Mouse (Mus musculus) embryonic facial prominence, embryonic 12.5 days (tissue): ENCODE data around the gene 1600014C10Rik. TPM values are rescaled to one million over a fixed set of nuclear protein-coding genes. Genes with fewer than 3 reads are reported as not detected.
A peak's percentile ranks its signal among the peaks of the same experiment; 100 is the strongest.

Source experiments
- ATAC-seq: fragments of 200-750 bp; cut with Nextera tagmentation; 2 replicates; pipeline ENCODE4 v1.8.0; 2017; ENCODE audit not compliant: insufficient number of reproducible peaks, insufficient read depth, low FRiP score, low TSS enrichment
- H3K27ac ChIP-seq: fragments of 300-500 bp; sonication (generic); 2 replicates; pipeline ENCODE4 v1.5.1; 2016; ENCODE audit warnings: mild to moderate bottlenecking
- H3K27me3 ChIP-seq: fragments of 300-500 bp; sonication (generic); 2 replicates; pipeline ENCODE4 v1.6.1; 2016; ENCODE audit warnings: mild to moderate bottlenecking, moderate library complexity
- H3K36me3 ChIP-seq: fragments of 300-500 bp; sonication (generic); 2 replicates; pipeline ENCODE4 v1.6.1; 2016; ENCODE audit warnings: mild to moderate bottlenecking
- H3K4me1 ChIP-seq: fragments of 300-500 bp; sonication (generic); 2 replicates; pipeline ENCODE4 v1.6.1; 2016
- H3K4me2 ChIP-seq: fragments of 300-500 bp; sonication (generic); replicated peaks from 2 replicates; pipeline ENCODE4 v1.6.1; 2016; ENCODE audit warnings: mild to moderate bottlenecking, moderate library complexity
- H3K4me3 ChIP-seq: fragments of 300-500 bp; sonication (generic); 2 replicates; pipeline ENCODE4 v1.5.1; 2016; ENCODE audit warnings: mild to moderate bottlenecking
- H3K9ac ChIP-seq: fragments of 300-500 bp; sonication (generic); 2 replicates; pipeline ENCODE4 v1.6.1; 2016; ENCODE audit warnings: mild to moderate bottlenecking, moderate library complexity
- H3K9me3 ChIP-seq: fragments of 300-500 bp; sonication (generic); 2 replicates; pipeline ENCODE4 v1.6.1; 2016; ENCODE audit warnings: mild to moderate bottlenecking, moderate library complexity
- WGBS: fragments of 180-500 bp; shearing (Covaris S2); methylation state at CpG from one replicate; pipeline ENCODE4 v1.1.7; 2016; 5-methylcytosine and 5-hydroxymethylcytosine counted together
- polyA plus RNA-seq: library from polyadenylated mRNA; unstranded; fragments of >200 nt; fragmentation: Nextera tagmentation; extraction: Ambion mirVana; gene quantifications from 2 replicates; pipeline ENCODE4 v1.2.1, GENCODE M21; 2016

1600014C10Rik gene
- 16.3 and 17.3 TPM in 2 replicates for polyA plus RNA-seq

DNA sequence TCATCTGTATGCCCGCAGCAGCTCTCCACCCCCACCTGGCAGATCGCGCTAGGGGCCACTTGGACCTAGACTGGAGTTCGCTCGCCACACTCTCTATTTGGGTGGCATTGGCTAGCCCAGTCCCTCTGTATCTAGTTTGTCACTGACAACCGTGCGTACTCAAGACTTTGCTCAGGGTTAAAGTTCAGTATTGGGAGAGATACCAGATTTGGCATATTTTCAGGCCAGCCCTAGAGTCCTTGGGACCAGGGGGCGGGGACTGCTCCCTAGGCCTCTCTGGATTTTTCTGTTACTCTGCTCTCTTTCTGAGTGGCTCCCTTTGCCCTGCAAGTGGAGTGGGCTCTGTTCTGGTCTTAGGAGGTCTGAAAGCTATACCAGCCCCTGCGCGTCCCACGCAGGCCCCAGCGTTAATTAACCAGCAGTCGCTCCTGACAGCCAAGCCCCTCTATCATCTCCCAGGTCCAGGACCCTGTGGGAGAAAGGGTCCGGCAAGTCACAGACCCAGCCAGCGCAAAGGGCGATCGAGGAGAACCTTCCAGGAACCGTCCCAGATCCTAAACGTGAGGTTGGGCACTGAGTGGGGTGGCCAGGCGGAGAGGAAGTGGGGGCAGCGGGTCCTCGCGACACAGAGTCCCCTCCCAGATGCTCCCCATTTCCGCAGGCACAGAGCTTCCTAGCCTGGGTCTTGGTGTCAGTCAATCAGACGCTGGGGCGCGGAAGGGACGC, at the start of gene 1600014C10Rik:
Gene 1600014C10Rik, plus strand, starts transcription at position 256 of the 726 bp plus-strand sequence.
- WGBS = 4% methylated on average over 28 of the region's 28 CpGs
- Histone ChIP-seq H3K4me2 (peak within 1 kb of the TSS; percentile 91), H3K27ac (peak within 1 kb of the TSS; percentile 41), H3K4me1 (peaks cover 11% of the 10 kb centered on the region), H3K9ac (peak within 1 kb of the TSS; percentile 54), H3K9me3 (no peaks in the 10 kb centered on the region), H3K4me3 (peak within 1 kb of the TSS; percentile 64), H3K27me3 (no peaks in the 10 kb centered on the region), H3K36me3 (no peaks in the 10 kb centered on the region)
- peak; percentile 61 for ATAC-seq

DNA sequence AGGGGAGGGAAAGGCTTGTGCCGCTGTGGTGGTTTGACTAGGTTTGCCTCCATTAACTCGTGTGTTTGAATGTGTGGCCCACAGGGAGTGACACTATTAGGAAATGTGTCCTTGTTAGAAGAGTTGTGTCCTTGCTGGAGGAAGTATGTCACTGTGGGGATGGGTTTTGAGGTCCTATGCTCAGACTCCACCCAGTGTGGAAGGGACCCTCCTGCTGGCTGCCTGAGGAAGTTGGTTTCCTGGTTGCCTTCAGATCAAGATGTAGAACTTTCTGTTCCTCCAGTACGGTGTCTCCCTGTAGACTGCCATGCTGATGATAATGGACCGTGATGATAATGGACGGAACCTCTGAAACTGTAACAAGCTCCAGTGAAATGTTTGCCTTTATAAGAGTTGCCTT, 48.5 kb upstream of the 1600014C10Rik start:
- no peaks in the 10 kb centered on the region for H3K36me3 ChIP-seq
- H3K4me1 ChIP-seq = peaks cover 9% of the 10 kb centered on the region; the same call in 1 of the 2 replicates
- H3K27me3 ChIP-seq = no peaks in the 10 kb centered on the region
- WGBS = 90% methylated on average over 5 of the region's 5 CpGs
- no peaks in the 10 kb centered on the region for H3K9me3 ChIP-seq
- H3K9ac ChIP-seq = no peak overlapping the region
- H3K4me2 ChIP-seq = no peak overlapping the region
- H3K4me3 ChIP-seq = no peak overlapping the region
- no peak overlapping the region for H3K27ac ChIP-seq
- no peak for ATAC-seq

DNA sequence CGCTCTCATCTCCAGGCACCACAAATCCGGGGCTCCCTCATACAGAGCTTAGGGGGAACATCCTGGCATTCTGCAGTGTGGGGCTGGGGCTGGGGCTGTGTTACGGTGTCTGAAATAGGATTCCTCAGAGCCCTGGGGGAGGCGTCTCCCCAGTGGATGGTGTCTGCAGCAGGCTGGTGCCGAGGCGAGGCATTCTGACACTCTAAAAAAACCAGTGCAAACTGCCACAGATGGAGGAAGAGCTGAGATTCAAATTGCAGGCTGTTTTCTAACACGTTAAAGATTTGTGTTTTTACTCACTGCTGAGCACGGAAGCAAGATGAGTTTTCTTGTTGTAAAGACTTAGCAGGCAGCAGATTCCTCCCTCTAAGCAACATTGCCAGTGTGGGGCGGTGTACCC, 42.7 kb upstream of the 1600014C10Rik start:
- no peaks in the 10 kb centered on the region for H3K27me3 ChIP-seq
- WGBS = 36% methylated on average over 9 of the region's 9 CpGs
- ATAC-seq = 0 out of 2 replicates have a peak, but pooled peaks have one; percentile 19
- H3K9ac ChIP-seq = no peak overlapping the region
- no peak overlapping the region for H3K4me3 ChIP-seq
- 0 out of 2 replicates have a peak, but pooled peaks cover 8% of the 10 kb centered on the region for H3K4me1 ChIP-seq
- H3K9me3 ChIP-seq = no peaks in the 10 kb centered on the region
- no peak overlapping the region for H3K27ac ChIP-seq
- no peak overlapping the region for H3K4me2 ChIP-seq
- H3K36me3 ChIP-seq = no peaks in the 10 kb centered on the region

DNA sequence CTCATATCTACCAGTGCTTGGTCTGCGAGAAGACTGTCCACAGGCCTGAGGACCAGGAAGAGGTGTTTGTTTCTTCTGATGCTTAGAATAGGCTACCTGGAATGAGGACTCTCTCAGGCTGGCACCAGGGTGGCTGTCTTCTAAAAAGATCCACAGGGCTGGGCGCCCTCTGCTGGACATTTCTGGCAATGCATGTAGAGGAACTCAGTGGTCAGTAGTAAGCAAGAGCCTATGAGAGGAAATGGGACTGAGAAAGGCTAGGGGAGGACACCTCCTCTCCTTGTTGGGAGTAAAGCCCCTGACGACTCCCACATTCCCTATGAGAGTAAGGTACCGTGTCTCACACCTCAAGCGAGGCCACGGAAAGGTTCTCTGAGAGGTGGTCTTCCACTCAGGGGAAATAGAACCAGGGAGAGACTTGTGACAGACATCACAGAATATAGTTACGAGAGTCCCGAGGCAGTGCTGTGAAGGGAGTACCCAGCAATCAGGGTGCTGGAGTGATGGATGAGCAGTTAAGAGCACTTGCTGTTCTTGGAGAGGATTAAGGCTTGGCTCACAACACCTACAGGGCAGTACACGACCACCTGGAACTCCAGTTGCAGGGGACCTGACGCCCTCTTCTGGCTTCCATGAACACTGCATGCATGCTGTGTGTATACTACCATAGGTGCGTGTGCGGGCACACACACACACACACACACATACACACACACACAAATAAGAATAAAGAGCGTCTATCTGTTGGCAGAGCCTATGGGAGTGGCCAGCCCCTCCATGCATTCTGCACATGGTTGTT, 41.1 kb upstream of the 1600014C10Rik start:
- no peaks in the 10 kb centered on the region for H3K27me3 ChIP-seq
- 61% methylated on average over 13 of the region's 13 CpGs for WGBS
- H3K27ac ChIP-seq = no peak overlapping the region
- H3K9me3 ChIP-seq = no peaks in the 10 kb centered on the region
- 0 out of 2 replicates have a peak, but pooled peaks cover 8% of the 10 kb centered on the region for H3K4me1 ChIP-seq
- H3K4me3 ChIP-seq = no peak overlapping the region
- no peaks in the 10 kb centered on the region for H3K36me3 ChIP-seq
- H3K4me2 ChIP-seq = no peak overlapping the region
- ATAC-seq = no peak
- H3K9ac ChIP-seq = no peak overlapping the region

DNA sequence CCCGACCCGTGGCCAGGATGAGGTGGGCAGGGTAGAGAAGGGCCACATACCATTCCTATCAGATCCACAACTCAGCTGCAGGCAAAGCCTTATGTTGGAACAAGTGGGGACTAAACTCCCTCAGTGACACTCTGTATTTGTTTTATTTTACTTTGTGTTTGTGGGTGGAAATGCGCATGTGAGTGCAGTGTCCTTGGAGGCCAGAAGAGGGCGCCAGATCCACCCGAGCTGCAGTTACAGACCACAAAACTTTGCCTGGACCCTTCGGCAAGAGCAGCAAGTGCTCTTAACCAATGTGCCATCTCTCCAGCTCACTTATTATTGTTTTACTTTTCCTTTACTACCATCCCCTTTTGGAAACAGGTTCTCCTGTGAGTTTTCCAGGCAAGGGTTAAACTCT, 35.5 kb upstream of the 1600014C10Rik start:
- no peak overlapping the region for H3K4me2 ChIP-seq
- no peak overlapping the region for H3K27ac ChIP-seq
- no peaks in the 10 kb centered on the region for H3K4me1 ChIP-seq
- no peak for ATAC-seq
- H3K27me3 ChIP-seq = no peaks in the 10 kb centered on the region
- WGBS = 82% methylated on average over 6 of the region's 6 CpGs
- H3K4me3 ChIP-seq = no peak overlapping the region
- H3K9me3 ChIP-seq = no peaks in the 10 kb centered on the region
- no peaks in the 10 kb centered on the region for H3K36me3 ChIP-seq
- H3K9ac ChIP-seq = no peak overlapping the region

DNA sequence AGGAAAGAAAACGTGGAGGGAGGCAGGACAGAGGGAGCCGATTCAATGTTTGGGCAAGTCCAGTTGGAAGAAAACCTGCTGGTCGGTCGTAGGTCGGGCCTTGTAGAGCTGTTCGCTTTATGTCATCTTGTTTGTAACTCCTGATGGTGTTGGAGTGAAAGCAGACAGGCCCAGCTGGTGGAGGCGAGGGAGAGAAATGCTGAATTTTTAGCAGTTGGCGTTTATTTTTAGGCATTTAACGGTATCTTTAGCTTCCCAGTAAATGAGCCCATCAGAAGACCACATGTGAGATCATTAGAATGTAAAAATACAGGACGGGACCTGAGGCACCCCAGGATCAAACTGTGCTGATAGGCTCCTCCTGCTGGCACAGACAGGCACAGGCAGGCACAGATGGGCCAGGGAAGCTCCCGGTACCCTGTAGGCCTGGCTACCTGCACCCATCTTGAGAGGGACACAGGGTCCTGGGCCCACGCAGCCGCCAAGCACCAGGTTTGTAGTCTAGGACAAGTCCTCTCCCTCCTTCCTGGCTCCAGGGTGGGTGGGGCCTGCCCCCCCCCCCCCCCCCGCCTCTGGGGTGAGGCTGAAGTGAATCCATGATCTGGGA, 31.2 kb upstream of the 1600014C10Rik start:
- H3K36me3 ChIP-seq = no peaks in the 10 kb centered on the region
- ATAC-seq = no peak
- H3K27me3 ChIP-seq = no peaks in the 10 kb centered on the region
- H3K4me3 ChIP-seq = no peak overlapping the region
- H3K4me2 ChIP-seq = no peak overlapping the region
- H3K9me3 ChIP-seq = 0 out of 2 replicates have a peak, but pooled peaks cover 3% of the 10 kb centered on the region
- no peak overlapping the region for H3K27ac ChIP-seq
- 67% methylated on average over 14 of the region's 14 CpGs for WGBS
- no peak overlapping the region for H3K9ac ChIP-seq
- H3K4me1 ChIP-seq = no peaks in the 10 kb centered on the region

DNA sequence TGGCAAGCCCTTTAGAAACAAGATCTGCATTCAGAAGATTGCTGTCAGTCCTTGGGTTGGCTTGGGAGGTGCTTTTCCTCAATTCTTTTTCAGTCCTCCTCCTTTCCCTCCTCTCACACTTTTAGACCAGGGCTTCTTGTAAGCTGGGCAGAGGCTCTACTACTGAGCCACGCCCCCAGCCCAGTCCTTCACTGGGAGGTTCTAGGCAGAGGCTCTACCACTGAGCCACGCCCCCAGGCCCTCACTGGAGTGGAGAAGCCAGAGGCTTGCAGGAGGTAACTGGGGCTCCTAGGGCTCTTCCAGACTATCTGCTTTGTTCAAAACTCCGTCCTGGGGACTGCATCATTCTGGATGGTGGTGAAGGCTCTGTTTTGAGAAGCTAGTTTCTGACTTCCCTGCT, 30.4 kb upstream of the 1600014C10Rik start:
- Histone ChIP-seq H3K36me3 (no peaks in the 10 kb centered on the region), H3K27me3 (no peaks in the 10 kb centered on the region), H3K4me1 (no peaks in the 10 kb centered on the region), H3K27ac (no peak overlapping the region), H3K9ac (no peak overlapping the region), H3K9me3 (0 out of 2 replicates have a peak, but pooled peaks cover 3% of the 10 kb centered on the region), H3K4me3 (no peak overlapping the region), H3K4me2 (no peak overlapping the region)
- no peak for ATAC-seq
- WGBS = 83% methylated on average over 3 of the region's 3 CpGs

DNA sequence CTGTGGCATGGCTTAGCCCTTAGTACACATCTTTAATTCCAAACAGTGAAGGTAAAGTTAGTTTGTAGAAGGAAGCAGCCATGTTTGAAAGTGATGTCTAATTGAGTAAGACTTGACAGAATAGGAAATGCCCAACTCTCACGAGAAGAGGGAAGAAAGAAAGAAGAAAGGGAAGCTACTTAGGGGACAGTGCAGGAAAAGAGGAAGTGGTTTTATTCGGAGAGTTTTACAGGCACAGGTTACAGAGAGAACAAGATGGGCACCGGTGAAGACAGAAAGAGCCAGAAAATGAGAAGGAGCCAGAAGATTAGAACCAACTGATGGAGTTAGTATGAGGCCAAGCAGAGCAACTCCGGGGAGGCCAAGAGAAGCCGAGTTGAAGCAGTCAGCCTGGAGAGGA, 27.2 kb upstream of the 1600014C10Rik start:
- no peak for ATAC-seq
- Histone ChIP-seq H3K4me3 (no peak overlapping the region), H3K36me3 (no peaks in the 10 kb centered on the region), H3K27me3 (no peaks in the 10 kb centered on the region), H3K27ac (no peak overlapping the region), H3K9ac (no peak overlapping the region), H3K4me1 (no peaks in the 10 kb centered on the region), H3K9me3 (0 out of 2 replicates have a peak, but pooled peaks cover 3% of the 10 kb centered on the region), H3K4me2 (no peak overlapping the region)
- 81% methylated on average over 5 of the region's 5 CpGs for WGBS

DNA sequence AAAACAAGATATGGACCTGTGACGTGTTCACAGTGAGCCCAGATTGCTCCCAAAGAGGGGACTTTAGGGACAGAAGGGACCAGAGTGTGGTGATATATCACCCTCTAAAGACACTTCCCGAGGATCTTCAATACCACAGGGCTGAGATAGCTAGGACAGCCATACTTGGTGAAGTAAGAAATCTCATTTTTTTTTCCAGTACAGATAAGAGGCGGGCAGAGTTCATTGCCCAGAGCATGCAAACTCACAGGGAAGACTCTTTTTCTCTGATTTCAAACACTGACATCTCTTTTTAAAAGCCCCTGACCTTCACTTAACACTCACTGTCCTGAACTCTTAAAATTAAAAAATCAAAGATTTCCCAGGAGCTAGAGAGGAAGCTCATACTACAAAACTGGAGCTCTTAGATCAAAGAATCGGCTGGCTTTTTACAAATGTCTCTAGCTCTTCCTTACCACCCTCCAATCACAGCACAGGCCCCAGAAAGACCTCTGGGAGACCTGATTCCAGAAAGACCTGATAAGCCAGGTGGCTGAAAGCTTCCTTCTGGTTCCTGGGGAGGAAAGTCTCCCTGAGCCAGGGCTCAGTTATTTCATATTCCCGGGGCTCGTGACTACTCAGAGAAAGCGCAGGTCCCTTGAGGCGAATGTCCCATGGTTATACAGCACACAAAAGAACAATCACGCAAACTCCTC, 24.1 kb upstream of the 1600014C10Rik start:
- no peak for ATAC-seq
- H3K27ac ChIP-seq = no peak overlapping the region

DNA sequence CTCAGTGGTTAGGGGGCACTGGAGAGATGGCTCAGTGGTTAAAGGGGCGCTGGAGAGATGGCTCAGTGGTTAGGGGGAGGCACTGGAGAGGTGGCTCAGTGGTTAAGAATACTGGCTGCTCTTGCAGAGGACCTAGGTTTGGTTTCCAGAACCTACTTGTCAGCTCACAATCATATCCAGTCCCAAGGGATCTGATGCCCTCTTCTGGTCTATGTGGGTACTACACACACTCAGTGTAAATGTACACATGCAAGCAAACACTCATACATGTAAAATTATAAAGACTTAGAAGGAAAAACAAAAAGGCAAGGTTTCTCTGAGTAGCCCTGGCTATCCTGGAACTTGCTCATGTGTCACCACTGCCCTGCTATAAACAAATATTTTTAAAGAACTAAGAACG, 21.6 kb upstream of the 1600014C10Rik start:
- Histone ChIP-seq H3K27ac (no peak overlapping the region), H3K4me2 (no peak overlapping the region), H3K4me1 (no peaks in the 10 kb centered on the region), H3K27me3 (no peaks in the 10 kb centered on the region), H3K9ac (no peak overlapping the region), H3K9me3 (no peaks in the 10 kb centered on the region), H3K36me3 (no peaks in the 10 kb centered on the region), H3K4me3 (no peak overlapping the region)
- WGBS = 97% methylated on average over 2 of the region's 2 CpGs
- no peak for ATAC-seq

More for the DNA sequence above, 24.1 kb upstream of the 1600014C10Rik start:
- Histone ChIP-seq H3K27me3 (no peaks in the 10 kb centered on the region), H3K9me3 (no peaks in the 10 kb centered on the region), H3K4me3 (no peak overlapping the region), H3K4me1 (no peaks in the 10 kb centered on the region), H3K9ac (no peak overlapping the region), H3K4me2 (no peak overlapping the region), H3K36me3 (no peaks in the 10 kb centered on the region)
- WGBS = 80% methylated on average over 9 of the region's 9 CpGs

DNA sequence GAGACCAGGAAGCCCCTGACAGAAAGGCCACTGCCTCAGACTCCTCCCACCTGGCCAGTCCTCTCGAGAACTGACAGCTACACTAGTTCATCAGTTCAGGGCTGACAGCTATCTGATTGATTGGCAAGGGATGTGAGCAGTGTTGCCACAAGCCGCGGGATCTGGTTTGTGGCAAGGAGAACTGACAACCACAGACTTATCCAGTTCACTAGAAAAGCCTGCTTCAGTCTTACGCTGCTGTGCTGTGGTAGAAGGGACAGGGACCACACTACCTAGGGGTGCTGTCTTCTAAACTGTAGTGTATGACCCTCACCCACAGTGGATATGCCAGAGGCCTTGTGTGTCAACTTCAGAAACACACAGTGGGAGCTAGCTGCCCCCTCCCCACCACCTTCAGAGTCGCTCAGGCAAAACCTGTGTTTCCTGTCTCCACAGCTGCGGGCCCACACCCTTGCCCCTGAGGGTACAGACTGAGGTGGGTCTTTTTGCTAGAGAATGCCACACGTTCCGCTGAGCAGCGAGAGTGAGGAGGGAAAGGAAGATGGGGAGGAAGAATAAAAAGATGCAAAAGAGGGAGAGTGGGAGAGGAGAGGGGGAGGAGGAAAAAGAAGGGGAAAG, 19.5 kb upstream of the 1600014C10Rik start:
- H3K9ac ChIP-seq = no peak overlapping the region
- H3K9me3 ChIP-seq = no peaks in the 10 kb centered on the region
- ATAC-seq = no peak
- H3K4me2 ChIP-seq = no peak overlapping the region
- 0 out of 2 replicates have a peak, but pooled peaks cover 5% of the 10 kb centered on the region for H3K4me1 ChIP-seq
- H3K27ac ChIP-seq = no peak overlapping the region
- 33% methylated on average over 9 of the region's 9 CpGs for WGBS
- H3K27me3 ChIP-seq = no peaks in the 10 kb centered on the region
- no peak overlapping the region for H3K4me3 ChIP-seq
- no peaks in the 10 kb centered on the region for H3K36me3 ChIP-seq
